Mouse (Mus musculus) thymus, postnatal 14 days (tissue): ENCODE measurements around the gene Parp8.

Experiments
- DNase-seq: peaks from one replicate; pipeline ENCODE4 v3.0.0; 2021

Gene Parp8

GRCm38 (mm10) chr13:117013516-117013915 is 11.8 kb downstream of the Parp8 start:
- DNase-seq: no peak

- no peak for DNase-seq
Observed at GRCm38 (mm10) chr13:117012031-117012430, 13.3 kb downstream of the Parp8 start.

- DNase-seq: no peak
Observed at GRCm38 (mm10) chr13:117010143-117010542, 15.2 kb downstream of the Parp8 start.

GRCm38 (mm10) chr13:117008021-117009015 is 17.0 kb downstream of the Parp8 start:
- DNase-seq: no peak

- no peak for DNase-seq
Observed at GRCm38 (mm10) chr13:117007566-117007965, 17.8 kb downstream of the Parp8 start.

- DNase-seq: no peak
Observed at GRCm38 (mm10) chr13:117006638-117007037, 18.7 kb downstream of the Parp8 start.

GRCm38 (mm10) chr13:117000493-117000892 is 24.8 kb downstream of the Parp8 start:
- no peak for DNase-seq

GRCm38 (mm10) chr13:116991560-116991959 is 33.8 kb downstream of the Parp8 start:
- no peak for DNase-seq

- DNase-seq: no peak
Observed at GRCm38 (mm10) chr13:116990327-116990726, 35.0 kb downstream of the Parp8 start.

GRCm38 (mm10) chr13:116988706-116989105 is 36.6 kb downstream of the Parp8 start:
- DNase-seq: no peak

GRCm38 (mm10) chr13:116988208-116988607 is 37.1 kb downstream of the Parp8 start:
- no peak for DNase-seq

GRCm38 (mm10) chr13:116987284-116987683 is 38.1 kb downstream of the Parp8 start:
- no peak for DNase-seq

GRCm38 (mm10) chr13:116986658-116987057 is 38.7 kb downstream of the Parp8 start:
- DNase-seq: no peak

- no peak for DNase-seq
Observed at GRCm38 (mm10) chr13:116974081-116974860, 51.1 kb downstream of the Parp8 start.

- DNase-seq: no peak
Observed at GRCm38 (mm10) chr13:116973491-116973890, 51.8 kb downstream of the Parp8 start.

GRCm38 (mm10) chr13:116972036-116972611 is 53.2 kb downstream of the Parp8 start:
- DNase-seq: no peak

GRCm38 (mm10) chr13:116970706-116971428 is 54.5 kb downstream of the Parp8 start:
- DNase-seq: no peak

- DNase-seq: no peak
Observed at GRCm38 (mm10) chr13:116969650-116970049, 55.7 kb downstream of the Parp8 start.

GRCm38 (mm10) chr13:116968906-116969305 is 56.4 kb downstream of the Parp8 start:
- no peak for DNase-seq

GRCm38 (mm10) chr13:116967459-116967858 is 57.9 kb downstream of the Parp8 start:
- no peak for DNase-seq

GRCm38 (mm10) chr13:116962480-116963462 is 62.6 kb downstream of the Parp8 start:
- DNase-seq: no peak
